ENCODE assay signal across 7 mouse cellular contexts in the genomic region with DNA sequence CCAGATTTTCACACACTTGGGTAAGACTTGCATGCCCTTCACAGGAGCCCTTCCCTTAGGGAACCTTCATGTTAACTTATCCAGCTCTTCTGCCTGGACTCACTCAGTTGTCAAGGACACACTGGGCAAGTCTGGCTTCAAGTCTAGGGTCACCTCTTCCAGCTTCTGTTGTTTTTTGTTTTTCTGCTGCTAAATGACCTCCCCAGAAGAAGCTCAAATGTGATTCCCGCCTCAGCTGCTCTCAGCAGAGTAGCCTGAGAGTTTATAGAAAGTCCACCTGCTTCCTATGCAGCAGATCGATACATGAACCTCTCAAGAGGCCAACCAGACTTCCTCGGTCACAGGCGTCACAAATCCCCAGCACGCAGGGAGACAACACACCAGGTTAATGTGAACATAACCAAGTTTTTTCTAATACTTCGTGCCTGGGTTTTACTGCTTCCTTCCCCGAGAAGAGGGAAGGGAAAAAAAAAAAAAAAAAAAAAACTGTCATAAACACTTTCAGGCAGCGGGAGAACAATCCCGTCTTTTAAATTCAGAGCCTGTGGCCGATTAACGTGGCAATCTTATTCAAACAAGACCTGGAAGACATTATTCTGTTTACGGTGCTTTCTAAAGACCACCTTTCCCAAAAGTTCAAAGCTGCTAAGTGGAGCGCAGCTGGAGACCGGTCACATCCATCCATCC. TPM values are rescaled to one million over a fixed set of nuclear protein-coding genes. Genes with fewer than 3 reads are reported as not detected.
DNase-seq lines count a peak whose midpoint lies in the region; ATAC-seq and TF ChIP-seq lines count a peak whose summit lies in the region.

No protein-coding gene starts in this region.

- H3K4me3 ChIP-seq in spleen, adult 2 months (ENCODE audit: extremely low read depth, insufficient read depth, insufficient read length): peak overlapping the region; percentile 78
- H3K4me3 ChIP-seq in embryonic facial prominence, embryonic 10.5 days: peak overlapping the region; percentile 72
- peak overlapping the region; percentile 57 for H3K4me3 ChIP-seq in hindbrain, embryonic 12.5 days
- peak overlapping the region; percentile 51 for H3K4me3 ChIP-seq in midbrain, embryonic 11.5 days (ENCODE audit: low read depth, low read length)

- TF ChIP-seq POLR2A in spleen, adult 2 months (IDR thresholded peaks at IDR 0.05; ENCODE audit: low read depth, low read length): no peak

- peak overlapping the region; percentile 46 for H3K4me2 ChIP-seq in hindbrain, embryonic 12.5 days (replicated peaks)
- H3K4me2 ChIP-seq in midbrain, embryonic 11.5 days: peak overlapping the region; percentile 75

- WGBS in spleen, adult 2 months: 4% methylated on average over 14 of the region's 14 CpGs
- WGBS in embryonic facial prominence, embryonic 10.5 days: 8% methylated on average over 14 of the region's 14 CpGs
- 7% methylated on average over 14 of the region's 14 CpGs for WGBS in hindbrain, embryonic 12.5 days
- WGBS in midbrain, embryonic 11.5 days: 13% methylated on average over 14 of the region's 14 CpGs

- no peaks in the 10 kb centered on the region for H3K9me3 ChIP-seq in embryonic facial prominence, embryonic 10.5 days
- H3K9me3 ChIP-seq in hindbrain, embryonic 12.5 days (replicated peaks): no peaks in the 10 kb centered on the region
- H3K9me3 ChIP-seq in midbrain, embryonic 11.5 days (ENCODE audit: control insufficient read depth, low read length): no peaks in the 10 kb centered on the region

- intact Hi-C loops in left cerebral cortex, postnatal 36 days (cut with DNase I): loop anchor here (1.0 kb wide), 1 partner anchor 39 kb away; no protein-coding TSS in a partner anchor

- peak overlapping the region; percentile 55 for H3K27ac ChIP-seq in spleen, adult 2 months (ENCODE audit: insufficient read depth, low read length)
- H3K27ac ChIP-seq in embryonic facial prominence, embryonic 10.5 days (replicated peaks): peak overlapping the region; percentile 96
- H3K27ac ChIP-seq in hindbrain, embryonic 12.5 days: peak overlapping the region; percentile 96
- H3K27ac ChIP-seq in midbrain, embryonic 11.5 days (ENCODE audit: low read depth, low read length): peak overlapping the region; percentile 77; the same call in 1 of the 2 replicates

- TF ChIP-seq CTCF in spleen, adult 2 months (IDR thresholded peaks at IDR 0.05; ENCODE audit: extremely low read depth, insufficient read depth, insufficient read length, insufficient replicate concordance): no peak

- H3K36me3 ChIP-seq in spleen, adult 2 months (ENCODE audit: control insufficient read depth, insufficient read depth, low read length): 0 out of 2 replicates have a peak, but pooled peaks cover under 1% of the 10 kb centered on the region
- peaks cover 10% of the 10 kb centered on the region for H3K36me3 ChIP-seq in embryonic facial prominence, embryonic 10.5 days (replicated peaks)
- peaks cover 5% of the 10 kb centered on the region for H3K36me3 ChIP-seq in hindbrain, embryonic 12.5 days
- H3K36me3 ChIP-seq in midbrain, embryonic 11.5 days (ENCODE audit: control insufficient read depth, insufficient read depth, low read length): no peaks in the 10 kb centered on the region; the same call in 1 of the 2 replicates

- no peaks in the 10 kb centered on the region for H3K27me3 ChIP-seq in spleen, adult 2 months (ENCODE audit: control insufficient read depth, insufficient read depth, low read length)
- no peaks in the 10 kb centered on the region for H3K27me3 ChIP-seq in embryonic facial prominence, embryonic 10.5 days (replicated peaks; ENCODE audit: low read depth, poor library complexity, severe bottlenecking)
- no peaks in the 10 kb centered on the region for H3K27me3 ChIP-seq in hindbrain, embryonic 12.5 days
- H3K27me3 ChIP-seq in midbrain, embryonic 11.5 days (ENCODE audit: control insufficient read depth, insufficient read depth, low read length): no peaks in the 10 kb centered on the region

- ATAC-seq in hindbrain, embryonic 12.5 days (ENCODE audit: low FRiP score): no peak
- no peak; the same call in 1 of the 2 replicates for ATAC-seq in midbrain, embryonic 11.5 days (ENCODE audit: low FRiP score)

- H3K4me1 ChIP-seq in spleen, adult 2 months (ENCODE audit: control insufficient read depth, insufficient read depth, insufficient read length): no peaks in the 10 kb centered on the region; the same call in 1 of the 2 replicates
- peaks cover 12% of the 10 kb centered on the region for H3K4me1 ChIP-seq in embryonic facial prominence, embryonic 10.5 days
- peaks cover 12% of the 10 kb centered on the region for H3K4me1 ChIP-seq in hindbrain, embryonic 12.5 days
- peaks cover 4% of the 10 kb centered on the region for H3K4me1 ChIP-seq in midbrain, embryonic 11.5 days (ENCODE audit: control insufficient read depth, insufficient read depth, low read length)

- no peak for DNase-seq in spleen, adult 2 months (ENCODE audit: low read depth in 1 of 2, low spot score in 2 of 2)
- DNase-seq in spleen, postnatal 36 days (ENCODE audit: low spot score in 2 of 2): no peak
- peak; percentile 16 for DNase-seq in embryonic facial prominence, embryonic 10.5 days (ENCODE audit: low spot score)
- DNase-seq in midbrain, embryonic 11.5 days (ENCODE audit: low spot score, missing footprints): peak; percentile 85
- DNase-seq in left cerebral cortex, postnatal 36 days (ENCODE audit: low spot score in 2 of 2): no peak
- no peak for DNase-seq in kidney, postnatal 14 days

- peak overlapping the region; percentile 73 for H3K9ac ChIP-seq in hindbrain, embryonic 12.5 days
- H3K9ac ChIP-seq in midbrain, embryonic 11.5 days (ENCODE audit: low read length): peak overlapping the region; percentile 67

RNA-seq across cellular contexts. Expression of a gene that starts 0.8 kb away (rescaled TPM):
- 20.9 and 22.0 TPM in 2 replicates for polyA plus RNA-seq in spleen, adult 2 months (2012; rRNA removed)
- polyA plus RNA-seq in embryonic facial prominence, embryonic 10.5 days (2016; fragmentation: Nextera tagmentation; extraction: Ambion mirVana): 13.2 and 14.4 TPM in 2 replicates
- 19.2 and 21.5 TPM in 2 replicates for polyA plus RNA-seq in hindbrain, embryonic 12.5 days (2016; fragmentation: Nextera tagmentation; extraction: Ambion mirVana)
- polyA plus RNA-seq in midbrain, embryonic 11.5 days (2014; fragmentation: Nextera tagmentation; extraction: Ambion mirVana): 14.3 and 15.9 TPM in 2 replicates
- total RNA-seq in left cerebral cortex, postnatal 36 days (2021): 10 to 100 TPM; 37.6 to 44.2 TPM

RNA-seq across cellular contexts. Expression of a gene that starts 40.0 kb away (rescaled TPM):
- polyA plus RNA-seq in spleen, adult 2 months (2012; rRNA removed): 27.6 and 41.6 TPM in 2 replicates
- 5.0 and 5.2 TPM in 2 replicates for polyA plus RNA-seq in embryonic facial prominence, embryonic 10.5 days (2016; fragmentation: Nextera tagmentation; extraction: Ambion mirVana)
- polyA plus RNA-seq in hindbrain, embryonic 12.5 days (2016; fragmentation: Nextera tagmentation; extraction: Ambion mirVana): 9.6 and 11.7 TPM in 2 replicates
- polyA plus RNA-seq in midbrain, embryonic 11.5 days (2014; fragmentation: Nextera tagmentation; extraction: Ambion mirVana): 5.6 and 6.0 TPM in 2 replicates
- 10 to 100 TPM; 61.5 to 63.2 TPM for total RNA-seq in left cerebral cortex, postnatal 36 days (2021)

Comparison
In these comparisons a context has a peak if more than half of its experiments do, and no peak if none do; other contexts are left out.
1. DNase-seq: peak in embryonic facial prominence, embryonic 10.5 days (single experiment) and midbrain, embryonic 11.5 days (single experiment); none in spleen, adult 2 months (0 of 2), spleen, postnatal 36 days (0 of 2), left cerebral cortex, postnatal 36 days (0 of 2) and kidney, postnatal 14 days (single experiment).
2. Peak in every context shown above with its lines, with median percentiles within 50 percentile points of each other: H3K27ac ChIP-seq and H3K4me3 ChIP-seq.